ENCODE assay signal across 11 mouse cellular contexts in genomic region chr13:118731850-118732552, GRCm38 (mm10).
DNase-seq lines count a peak whose midpoint lies in the region; ATAC-seq and TF ChIP-seq lines count a peak whose summit lies in the region.
"Had no signal": no experiment of that assay in that cellular context is flagged by ENCODE, and none has a peak within 500 bp of the region (broad histone marks: within the 10 kb centered on the region; RNA-seq: fewer than 3 reads in every experiment).

No protein-coding gene starts in this region.

- H3K36me3 ChIP-seq in forebrain, embryonic 15.5 days, result no peaks in the 10 kb centered on the region
- no peaks in the 10 kb centered on the region for H3K36me3 ChIP-seq in forebrain, embryonic 12.5 days (replicated peaks)
- no peaks in the 10 kb centered on the region for H3K36me3 ChIP-seq in stomach, embryonic 14.5 days (ENCODE audit: control insufficient read depth, insufficient read depth, low read length)
- H3K36me3 ChIP-seq: neural tube, embryonic 12.5 days had no signal

- no peak overlapping the region for H3K4me2 ChIP-seq in forebrain, embryonic 15.5 days (replicated peaks)
- H3K4me2 ChIP-seq in forebrain, embryonic 12.5 days, result no peak overlapping the region
- peak overlapping the region; percentile 25; the same call in 1 of the 2 replicates for H3K4me2 ChIP-seq in stomach, embryonic 14.5 days (replicated peaks; ENCODE audit: low read depth, low read length)
- H3K4me2 ChIP-seq: neural tube, embryonic 12.5 days had no signal

- H3K9ac ChIP-seq in forebrain, embryonic 15.5 days (replicated peaks), result no peak overlapping the region
- H3K9ac ChIP-seq in forebrain, embryonic 12.5 days, result no peak overlapping the region
- H3K9ac ChIP-seq in stomach, embryonic 14.5 days (replicated peaks; ENCODE audit: low read depth, low read length), result no peak overlapping the region
- H3K9ac ChIP-seq: neural tube, embryonic 12.5 days had no signal

- H3K4me1 ChIP-seq in forebrain, embryonic 15.5 days, result no peaks in the 10 kb centered on the region
- no peaks in the 10 kb centered on the region for H3K4me1 ChIP-seq in forebrain, embryonic 12.5 days
- H3K4me1 ChIP-seq in stomach, embryonic 14.5 days (ENCODE audit: control insufficient read depth, insufficient read depth, low read length), result no peaks in the 10 kb centered on the region
- H3K4me1 ChIP-seq: neural tube, embryonic 12.5 days had no signal

- 74% methylated on average over 12 of the region's 12 CpGs for WGBS in forebrain, embryonic 15.5 days
- 81% methylated on average over 12 of the region's 12 CpGs for WGBS in forebrain, embryonic 12.5 days
- WGBS in stomach, embryonic 14.5 days, result 30% methylated on average over 12 of the region's 12 CpGs

- no peak for DNase-seq in left cerebral cortex, adult 2 months (ENCODE audit: extremely low spot score in 1 of 2, low spot score in 2 of 2)
- no peak for DNase-seq in left cerebral cortex, adult 8-10 months (ENCODE audit: low spot score in 2 of 2)
- DNase-seq in frontal cortex, postnatal 36 days (ENCODE audit: low spot score in 2 of 2), result peak; percentile 33 to 51
- DNase-seq in ovary, postnatal 14 days (ENCODE audit: low spot score), result no peak
- DNase-seq in T-cell, adult 2 months (ENCODE audit: low spot score), result no peak
- DNase-seq: B cell, adult 2 months had no signal

- 0 out of 2 replicates have a peak overlapping the region, but pooled peaks have one; percentile 20 for H3K27ac ChIP-seq in forebrain, embryonic 15.5 days (replicated peaks)
- H3K27ac ChIP-seq in forebrain, embryonic 12.5 days, result no peak overlapping the region
- H3K27ac ChIP-seq in left cerebral cortex, adult 2 months, result no peak overlapping the region
- no peak overlapping the region for H3K27ac ChIP-seq in stomach, embryonic 14.5 days (ENCODE audit: low read length)
- H3K27ac ChIP-seq: neural tube, embryonic 12.5 days had no signal

- H3K27me3 ChIP-seq in forebrain, embryonic 15.5 days, result no peaks in the 10 kb centered on the region
- no peaks in the 10 kb centered on the region for H3K27me3 ChIP-seq in forebrain, embryonic 12.5 days
- no peaks in the 10 kb centered on the region for H3K27me3 ChIP-seq in stomach, embryonic 14.5 days (ENCODE audit: control insufficient read depth, insufficient read depth, low read length)
- H3K27me3 ChIP-seq: neural tube, embryonic 12.5 days had no signal

- ATAC-seq in forebrain, embryonic 15.5 days (replicated peaks), result peak; percentile 84
- no peak for ATAC-seq in forebrain, embryonic 12.5 days (ENCODE audit: low FRiP score)
- ATAC-seq in stomach, embryonic 14.5 days (ENCODE audit: insufficient number of reproducible peaks, insufficient read depth, low FRiP score, low read depth), result no peak
- ATAC-seq: hindbrain, embryonic 16.5 days had no signal

- intact Hi-C loops in left cerebral cortex, adult 2 months (cut with DNase I), result no loop called here

- H3K4me3 ChIP-seq in forebrain, embryonic 15.5 days, result no peak overlapping the region
- H3K4me3 ChIP-seq in forebrain, embryonic 12.5 days (replicated peaks), result no peak overlapping the region
- H3K4me3 ChIP-seq in left cerebral cortex, adult 2 months, result peak overlapping the region; percentile 24; the same call in 1 of the 2 replicates
- H3K4me3 ChIP-seq in stomach, embryonic 14.5 days (ENCODE audit: low read depth, low read length), result no peak overlapping the region
- H3K4me3 ChIP-seq: neural tube, embryonic 12.5 days had no signal

- no peaks in the 10 kb centered on the region for H3K9me3 ChIP-seq in forebrain, embryonic 15.5 days
- H3K9me3 ChIP-seq in forebrain, embryonic 12.5 days, result no peaks in the 10 kb centered on the region
- no peaks in the 10 kb centered on the region for H3K9me3 ChIP-seq in stomach, embryonic 14.5 days (ENCODE audit: control insufficient read depth, low read depth, low read length)
- H3K9me3 ChIP-seq: neural tube, embryonic 12.5 days had no signal

- no peak for TF ChIP-seq CTCF in left cerebral cortex, adult 2 months (IDR thresholded peaks at IDR 0.05)

Comparison
In these comparisons a context has a peak if more than half of its experiments do, and no peak if none do; other contexts are left out.
1. DNase-seq: peak in frontal cortex, postnatal 36 days (2 of 2); none in left cerebral cortex, adult 2 months (0 of 2), left cerebral cortex, adult 8-10 months (0 of 2), ovary, postnatal 14 days (single experiment) and T-cell, adult 2 months (single experiment).